ENCODE assay signal across 8 mouse cellular contexts in genomic region chr5:96160467-96161262, GRCm38 (mm10). TPM values are rescaled to one million over a fixed set of nuclear protein-coding genes. Genes with fewer than 3 reads are reported as not detected.
DNase-seq lines count a peak whose midpoint lies in the region; ATAC-seq and TF ChIP-seq lines count a peak whose summit lies in the region.

No protein-coding gene starts in this region.

- peak; percentile 60 for DNase-seq in CD4-positive helper T cell, adult 2 months (ENCODE audit: low read depth, low spot score)
- DNase-seq in adrenal gland, adult 2 months: peak; percentile 67
- DNase-seq in embryonic facial prominence, embryonic 10.5 days (ENCODE audit: low spot score): peak; percentile 61
- peak; percentile 64 for DNase-seq in heart, postnatal 0 days (ENCODE audit: low spot score)
- DNase-seq in kidney, postnatal 4 days: peak; percentile 47 to 56
- DNase-seq in lung, postnatal 0 days (ENCODE audit: low spot score): peak; percentile 75
- peak; percentile 22 for DNase-seq in ovary, postnatal 14 days (ENCODE audit: low spot score)
- peak; percentile 22 for DNase-seq in urinary bladder, postnatal 25 days (ENCODE audit: low spot score)

- no peak for TF ChIP-seq EP300 in heart, postnatal 0 days (IDR thresholded peaks at IDR 0.05; ENCODE audit: low read depth)
- TF ChIP-seq EP300 in lung, postnatal 0 days (IDR thresholded peaks at IDR 0.05): no peak

- H3K27ac ChIP-seq in embryonic facial prominence, embryonic 10.5 days (replicated peaks): peak overlapping the region; percentile 99
- H3K27ac ChIP-seq in heart, postnatal 0 days (ENCODE audit: low read depth): peak overlapping the region; percentile 97
- peak overlapping the region; percentile 99 for H3K27ac ChIP-seq in lung, postnatal 0 days (ENCODE audit: low read length)

- TF ChIP-seq CTCF in heart, postnatal 0 days (IDR thresholded peaks at IDR 0.05; ENCODE audit: low read depth): no peak
- peak; percentile 42 for TF ChIP-seq CTCF in lung, postnatal 0 days (IDR thresholded peaks at IDR 0.05)

- peak overlapping the region; percentile 99 for H3K9ac ChIP-seq in heart, postnatal 0 days (replicated peaks; ENCODE audit: low read depth, low read length)
- H3K9ac ChIP-seq in lung, postnatal 0 days (replicated peaks; ENCODE audit: low read depth): peak overlapping the region; percentile 94

- peak overlapping the region; percentile 94 for H3K4me3 ChIP-seq in embryonic facial prominence, embryonic 10.5 days
- peak overlapping the region; percentile 78 for H3K4me3 ChIP-seq in heart, postnatal 0 days (ENCODE audit: low read depth, low read length)
- H3K4me3 ChIP-seq in lung, postnatal 0 days (ENCODE audit: low read depth, low read length): peak overlapping the region; percentile 100

- H3K4me2 ChIP-seq in heart, postnatal 0 days (ENCODE audit: low read depth, low read length): peak overlapping the region; percentile 94
- peak overlapping the region; percentile 89 for H3K4me2 ChIP-seq in lung, postnatal 0 days (replicated peaks; ENCODE audit: low read depth, low read length)

- H3K27me3 ChIP-seq in embryonic facial prominence, embryonic 10.5 days (replicated peaks; ENCODE audit: low read depth, poor library complexity, severe bottlenecking): no peaks in the 10 kb centered on the region
- H3K27me3 ChIP-seq in heart, postnatal 0 days (ENCODE audit: control insufficient read depth, insufficient read depth, low read length): no peaks in the 10 kb centered on the region
- H3K27me3 ChIP-seq in lung, postnatal 0 days (replicated peaks; ENCODE audit: insufficient read depth, low read length): no peaks in the 10 kb centered on the region

- no peaks in the 10 kb centered on the region for H3K36me3 ChIP-seq in embryonic facial prominence, embryonic 10.5 days (replicated peaks)
- no peaks in the 10 kb centered on the region for H3K36me3 ChIP-seq in heart, postnatal 0 days (replicated peaks; ENCODE audit: control insufficient read depth, insufficient read depth, low read length)
- no peaks in the 10 kb centered on the region for H3K36me3 ChIP-seq in lung, postnatal 0 days (ENCODE audit: insufficient read depth, low read length)

- no peak for ATAC-seq in heart, postnatal 0 days (ENCODE audit: insufficient read depth, low read depth)
- peak; percentile 13 for ATAC-seq in lung, postnatal 0 days

- WGBS in embryonic facial prominence, embryonic 10.5 days: under 1% methylated on average over 50 of the region's 50 CpGs
- WGBS in heart, postnatal 0 days: under 1% methylated on average over 40 of the region's 50 CpGs
- 2% methylated on average over 34 of the region's 50 CpGs for WGBS in lung, postnatal 0 days

- peaks cover 27% of the 10 kb centered on the region for H3K4me1 ChIP-seq in embryonic facial prominence, embryonic 10.5 days
- peaks cover 14% of the 10 kb centered on the region; the same call in 1 of the 2 replicates for H3K4me1 ChIP-seq in heart, postnatal 0 days (ENCODE audit: control insufficient read depth, insufficient read depth)
- peaks cover 2% of the 10 kb centered on the region; the same call in 1 of the 2 replicates for H3K4me1 ChIP-seq in lung, postnatal 0 days (ENCODE audit: insufficient read depth, low read depth, low read length)

- no peaks in the 10 kb centered on the region for H3K9me3 ChIP-seq in embryonic facial prominence, embryonic 10.5 days
- H3K9me3 ChIP-seq in heart, postnatal 0 days (replicated peaks; ENCODE audit: control insufficient read depth, low read length): no peaks in the 10 kb centered on the region
- no peaks in the 10 kb centered on the region for H3K9me3 ChIP-seq in lung, postnatal 0 days (ENCODE audit: low read length)

RNA-seq across cellular contexts. Expression of gene Cnot6l, which starts 3.3 kb away (rescaled TPM):
- 10 to 100 TPM; 63.4 to 97.2 TPM for total RNA-seq in adrenal gland, adult 2 months (2021)
- polyA plus RNA-seq in adrenal gland, adult 2 months (2012; rRNA removed): 1.5 and 2.1 TPM in 2 replicates
- polyA plus RNA-seq in embryonic facial prominence, embryonic 10.5 days (2016; fragmentation: Nextera tagmentation; extraction: Ambion mirVana): 12.3 and 13.9 TPM in 2 replicates
- total RNA-seq in heart, postnatal 0 days (2014; rRNA removed; ENCODE audit: low replicate concordance): 17.6 and 22.3 TPM in 2 replicates
- polyA plus RNA-seq in heart, postnatal 0 days (2015; fragmentation: Nextera tagmentation; extraction: Ambion mirVana): 17.0 and 17.9 TPM in 2 replicates
- polyA plus RNA-seq in lung, postnatal 0 days (2015; fragmentation: Nextera tagmentation; extraction: Ambion mirVana): 29.5 and 30.6 TPM in 2 replicates

RNA-seq across cellular contexts. Expression of gene Mrpl1, which starts 48.6 kb away (rescaled TPM):
- total RNA-seq in adrenal gland, adult 2 months (2021): 10 to 100 TPM; 18.2 to 24.5 TPM
- 1.8 and 2.6 TPM in 2 replicates for polyA plus RNA-seq in adrenal gland, adult 2 months (2012; rRNA removed)
- 24.0 and 24.1 TPM in 2 replicates for polyA plus RNA-seq in embryonic facial prominence, embryonic 10.5 days (2016; fragmentation: Nextera tagmentation; extraction: Ambion mirVana)
- total RNA-seq in heart, postnatal 0 days (2014; rRNA removed; ENCODE audit: low replicate concordance): 16.0 and 18.3 TPM in 2 replicates
- polyA plus RNA-seq in heart, postnatal 0 days (2015; fragmentation: Nextera tagmentation; extraction: Ambion mirVana): 29.6 and 29.7 TPM in 2 replicates
- 10.9 and 11.5 TPM in 2 replicates for polyA plus RNA-seq in lung, postnatal 0 days (2015; fragmentation: Nextera tagmentation; extraction: Ambion mirVana)

Comparison
In these comparisons a context has a peak if more than half of its experiments do, and no peak if none do; other contexts are left out.
1. DNase-seq: peak in every context shown above with its lines; median percentile 75 in lung, postnatal 0 days; 67 in adrenal gland, adult 2 months; 64 in heart, postnatal 0 days; 61 in embryonic facial prominence, embryonic 10.5 days; 60 in CD4-positive helper T cell, adult 2 months; 52 in kidney, postnatal 4 days; 22 in ovary, postnatal 14 days; 22 in urinary bladder, postnatal 25 days.